Mouse (Mus musculus) MEL (cell line): Measurements from ENCODE around the gene Utrn.

Source experiments
- CTCF ChIP-seq, 3 experiments: IDR thresholded peaks in 2 of 3; conservative IDR thresholded peaks in 1 of 3; 2 replicates each; pipeline ENCODE4 v1.5.1; 2011 to 2012; ENCODE audit warnings: low read length in 3 of 3, low read depth in 2 of 3, mild to moderate bottlenecking in 2 of 3, improper control_type of control experiment in 1 of 3, inconsistent platforms in 1 of 3, mixed read lengths in 1 of 3, moderate library complexity in 1 of 3; ENCODE audit not compliant: control insufficient read depth in 1 of 3, insufficient read depth in 1 of 3, poor library complexity in 1 of 3, severe bottlenecking in 1 of 3
- NELFE ChIP-seq: IDR thresholded peaks from 2 replicates; pipeline ENCODE4 v1.6.1; 2011; ENCODE audit warnings: low read depth, low read length, improper control_type of control experiment
- POLR2A ChIP-seq, 2 experiments: IDR thresholded peaks; 2 replicates each; pipeline ENCODE4 v1.6.1; 2011 to 2012; ENCODE audit warnings: low read length in 2 of 2, mild to moderate bottlenecking in 2 of 2, control low read depth in 1 of 2, improper control_type of control experiment in 1 of 2, low read depth in 1 of 2, moderate library complexity in 1 of 2; ENCODE audit not compliant: control insufficient read depth in 1 of 2, insufficient read depth in 1 of 2, poor library complexity in 1 of 2
- POLR2AphosphoS2 ChIP-seq: IDR thresholded peaks from 2 replicates; pipeline ENCODE4 v1.6.1; 2011; ENCODE audit warnings: low read length, improper control_type of control experiment
- ZMIZ1 ChIP-seq: IDR thresholded peaks from 2 replicates; pipeline ENCODE4 v1.6.1; 2012; ENCODE audit warnings: low read depth, mild to moderate bottlenecking, inconsistent platforms, low read length, improper control_type of control experiment, moderate library complexity

DNA sequence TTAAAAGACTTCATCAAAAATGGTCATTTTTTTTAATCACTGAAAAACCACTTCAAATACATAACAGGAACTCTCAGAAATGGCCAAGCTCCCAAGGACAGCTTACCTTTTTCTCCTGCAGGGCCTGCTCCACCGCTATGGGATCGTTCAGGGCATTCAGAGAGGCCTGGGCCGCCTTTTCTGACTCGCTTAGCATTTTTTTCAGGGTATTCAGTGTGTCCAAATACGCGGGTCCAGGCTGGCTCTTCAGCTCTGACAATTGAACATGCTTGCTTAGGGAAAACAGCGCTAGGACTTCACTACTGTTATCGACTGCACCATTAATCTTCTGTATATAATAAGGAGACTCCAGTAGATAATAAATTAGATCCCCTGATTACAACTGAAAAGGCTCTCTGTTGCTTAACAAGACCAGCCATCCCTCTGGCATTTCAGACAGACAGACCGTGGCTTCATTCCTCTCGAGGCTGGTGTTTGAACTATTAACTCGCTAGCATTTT is 157.8 kb downstream of the Utrn start:
- TF ChIP-seq POLR2AphosphoS2 (no peak), CTCF (IDR thresholded peaks at IDR 0.05 in 2 of 3, conservative IDR thresholded peaks at IDR 0.05 in 1 of 3; ENCODE audit: control insufficient read depth in 1 of 3, insufficient read depth in 1 of 3, low read depth in 2 of 3, low read length in 3 of 3, poor library complexity in 1 of 3, severe bottlenecking in 1 of 3) (no peak), POLR2A (IDR thresholded peaks at IDR 0.05; ENCODE audit: control insufficient read depth in 1 of 2, insufficient read depth in 1 of 2, low read depth in 1 of 2, low read length in 2 of 2, poor library complexity in 1 of 2) (no peak), ZMIZ1 (no peak), NELFE (no peak)
